Mouse (Mus musculus) embryo, embryonic 11 days (tissue): ENCODE data around the gene Dync1li1.
"Not testable (repeated sequence)": the region's sequence is repeated elsewhere in the genome, so short reads cannot be mapped to it uniquely, and the experiment has no call there.

ENCODE experiments used
- DNase-seq: peaks from one replicate; pipeline ENCODE4 v3.0.0-alpha.2; 2015

Dync1li1 gene

DNA sequence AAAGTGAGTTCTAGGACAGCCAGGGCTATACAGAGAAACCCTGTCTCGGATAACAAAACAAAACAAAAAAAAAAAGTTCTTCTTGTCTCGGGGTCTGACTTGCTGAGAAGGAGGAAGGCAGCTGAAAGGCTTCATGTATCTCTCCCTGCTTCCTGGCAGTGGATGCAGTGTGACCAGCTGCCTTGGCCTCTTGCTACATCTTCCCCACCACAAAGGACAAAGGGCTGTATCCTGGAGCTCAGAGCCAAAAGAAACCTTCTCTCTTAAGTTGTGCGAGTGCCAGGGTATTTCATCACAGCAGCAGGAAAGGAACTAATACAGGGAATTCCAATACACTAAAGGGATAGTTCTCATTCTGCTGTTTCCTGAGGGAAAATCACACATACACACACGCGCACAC is 10.0 kb upstream of the Dync1li1 start:
- DNase-seq, result no peak

DNA sequence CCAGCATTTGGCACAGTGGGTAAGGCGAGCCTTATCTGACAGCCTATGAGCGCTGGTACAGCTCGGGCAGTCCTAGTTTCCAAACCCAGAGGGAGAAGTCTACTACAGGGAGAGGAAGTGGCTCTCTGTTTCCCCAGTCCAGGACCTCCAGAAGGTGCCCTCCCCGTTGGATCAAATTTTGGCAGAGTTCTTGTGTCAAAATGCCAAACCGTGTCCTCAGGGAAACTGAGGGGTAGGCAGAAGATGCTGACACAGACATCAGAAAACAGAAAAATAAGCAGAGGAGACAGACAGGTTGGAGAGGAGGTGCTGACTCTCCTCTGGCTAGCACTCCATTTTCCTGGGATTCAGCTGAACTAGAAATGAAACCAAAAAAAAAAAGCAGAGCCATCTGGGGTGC is 8.6 kb upstream of the Dync1li1 start:
- DNase-seq, result no peak

DNA sequence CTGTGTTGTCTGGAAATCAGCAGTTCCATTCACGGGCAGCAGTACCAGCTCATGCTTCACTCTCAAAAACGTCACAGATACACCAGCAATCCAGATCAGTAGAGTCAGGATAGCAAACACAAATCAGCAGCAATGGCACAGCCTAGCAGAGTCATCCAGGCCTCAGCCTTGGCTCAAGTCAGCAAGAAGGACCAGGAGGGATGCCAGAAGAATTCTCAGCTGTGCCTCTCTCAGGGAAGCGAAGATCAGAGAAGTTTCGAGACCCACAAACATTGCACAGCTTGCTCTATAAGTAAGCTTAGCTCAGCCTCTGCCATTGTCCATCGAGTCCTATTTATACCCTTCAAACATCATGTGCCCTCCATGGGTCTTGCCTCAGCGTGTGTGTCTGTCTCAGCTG is 8.1 kb upstream of the Dync1li1 start:
- DNase-seq, result no peak

DNA sequence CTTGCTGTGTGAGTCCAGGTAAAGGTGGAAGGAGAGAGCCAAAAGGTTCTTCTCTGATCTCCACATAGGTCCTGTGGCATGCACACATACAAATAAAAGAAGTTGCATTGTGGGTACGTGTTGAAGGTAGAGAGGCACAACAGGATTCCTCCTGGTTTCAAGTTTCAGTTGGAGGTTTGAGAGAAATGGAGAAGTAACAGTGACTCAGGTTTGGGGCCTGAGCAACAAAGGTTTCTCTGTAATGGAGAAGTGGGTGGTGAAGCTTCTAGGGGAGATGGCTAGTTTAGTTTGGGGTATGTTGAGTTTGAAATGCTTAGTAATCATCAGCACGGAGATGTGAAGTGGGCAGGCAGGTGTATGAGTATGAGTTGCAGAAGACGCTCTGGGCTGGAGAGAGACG is 6.4 kb upstream of the Dync1li1 start:
- DNase-seq, result no peak

DNA sequence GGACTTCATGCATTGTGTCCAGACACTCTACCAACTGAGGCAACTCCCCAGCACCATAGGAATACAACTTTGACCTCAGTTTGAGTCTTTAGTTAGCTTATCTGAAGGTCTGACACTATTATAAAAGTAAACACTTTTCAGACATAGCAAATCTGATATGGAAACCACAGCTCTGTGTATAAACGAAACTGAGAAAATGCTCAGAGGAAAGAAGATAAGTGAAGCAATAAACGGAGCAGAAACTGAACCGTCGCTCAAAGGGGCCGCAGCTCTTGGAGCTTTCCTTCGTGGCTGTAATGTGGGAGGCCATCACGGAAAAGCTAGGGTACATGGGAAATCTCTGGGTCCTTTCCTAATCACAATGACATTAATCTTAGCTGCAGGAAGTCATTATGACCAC is 2.3 kb upstream of the Dync1li1 start:
- no peak for DNase-seq

DNA sequence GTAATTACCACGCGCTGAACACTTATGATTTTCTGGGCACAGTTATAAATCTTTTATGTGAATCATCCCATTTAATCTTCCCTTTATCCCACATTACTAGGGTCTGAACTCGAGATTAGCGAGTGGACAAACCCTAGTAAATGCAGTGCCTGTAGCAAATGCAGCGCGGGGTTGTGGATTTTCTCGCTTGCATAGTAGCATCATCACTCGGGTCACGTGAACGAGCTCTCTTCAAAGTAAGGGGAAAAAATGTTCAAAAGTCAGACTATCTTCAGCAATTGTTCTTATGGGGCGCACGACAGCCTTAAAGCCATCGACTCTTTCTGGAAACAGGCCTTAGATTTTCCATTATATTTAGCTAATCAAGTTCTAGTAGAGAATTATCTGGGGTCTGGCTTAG is 951 bp upstream of the Dync1li1 start:
- DNase-seq, result no peak

DNA sequence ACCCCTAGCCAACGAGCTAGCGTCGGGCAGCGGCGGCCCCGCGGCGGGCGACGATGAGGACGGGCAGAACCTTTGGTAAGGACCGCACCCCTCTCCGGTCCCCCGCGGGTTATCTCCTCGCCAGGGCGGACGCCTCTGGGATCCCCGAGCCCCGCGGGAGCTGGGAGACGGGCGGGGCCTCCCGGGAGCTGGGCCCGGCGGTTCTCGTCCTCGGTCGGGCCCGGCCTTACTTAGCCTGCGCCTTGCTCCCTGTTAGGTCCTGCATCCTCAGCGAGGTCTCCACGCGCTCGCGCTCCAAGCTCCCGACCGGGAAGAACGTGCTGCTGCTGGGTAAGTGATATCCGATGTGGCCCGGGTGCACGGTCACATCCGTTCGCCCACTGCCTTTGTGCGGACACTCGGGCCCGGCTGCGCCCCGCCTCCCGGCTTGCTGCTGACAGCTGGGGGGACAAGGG is 390 bp downstream of the Dync1li1 start:
- peak; percentile 64 for DNase-seq

DNA sequence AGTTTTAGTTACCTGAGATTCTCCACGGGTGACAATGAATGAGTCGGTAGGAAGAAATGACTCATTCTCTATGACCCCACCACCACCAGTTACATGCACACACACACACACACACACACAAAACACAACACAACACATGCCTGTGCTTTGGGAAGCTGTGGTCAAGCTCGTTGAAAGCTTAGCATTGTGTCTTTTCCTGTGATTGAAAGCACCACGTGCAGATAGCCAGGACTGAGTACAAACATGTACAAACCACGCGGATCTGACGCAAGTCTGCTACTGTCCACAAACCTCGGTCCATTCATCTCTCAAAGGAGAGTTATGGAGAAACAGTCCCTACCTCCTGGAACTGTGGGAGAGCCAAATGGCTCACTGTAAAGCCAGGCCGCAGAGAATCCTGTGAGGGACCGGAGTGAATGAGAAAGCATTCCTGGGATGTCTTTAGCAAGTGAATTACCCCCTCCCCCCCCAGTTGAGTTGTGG is 1.6 kb downstream of the Dync1li1 start:
- peak; percentile 44 for DNase-seq

DNA sequence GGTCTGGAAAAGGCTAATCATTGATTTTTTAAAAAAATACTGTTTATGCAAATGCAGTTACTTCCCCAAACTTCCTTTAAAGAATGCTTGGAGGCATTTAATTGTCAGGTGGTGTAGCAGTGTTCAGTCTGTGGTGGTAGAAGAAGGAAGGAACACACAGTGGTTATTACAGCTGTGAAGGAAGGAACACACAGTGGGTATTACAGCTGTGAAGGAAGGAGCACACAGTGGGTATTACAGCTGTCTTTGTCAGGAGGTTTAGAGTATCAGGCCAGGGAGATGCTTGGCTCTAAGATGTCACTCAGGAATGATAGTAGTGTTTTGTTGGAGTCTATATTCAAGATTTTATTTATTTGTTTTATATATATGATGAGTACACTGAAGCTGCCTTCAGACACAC is 2.5 kb downstream of the Dync1li1 start:
- DNase-seq, result no peak

DNA sequence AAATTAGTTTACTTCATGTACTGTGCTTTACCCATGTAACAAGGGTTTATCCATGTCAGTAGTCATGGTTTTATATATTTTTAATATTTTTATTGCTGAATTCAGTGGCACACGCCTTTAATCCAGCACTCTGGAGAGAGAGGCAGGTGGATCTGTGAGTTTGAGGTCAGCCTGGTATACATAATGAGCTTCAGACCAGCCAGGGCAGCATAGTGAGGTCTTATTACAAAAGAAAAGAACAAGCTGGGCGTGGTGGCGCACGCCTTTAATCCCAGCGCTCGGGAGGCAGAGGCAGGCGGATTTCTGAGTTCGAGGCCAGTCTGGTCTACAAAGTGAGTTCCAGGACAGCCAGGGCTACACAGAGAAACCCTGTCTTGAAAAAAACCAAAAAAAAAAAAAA is 7.1 kb downstream of the Dync1li1 start:
- not testable (repeated sequence) for DNase-seq

DNA sequence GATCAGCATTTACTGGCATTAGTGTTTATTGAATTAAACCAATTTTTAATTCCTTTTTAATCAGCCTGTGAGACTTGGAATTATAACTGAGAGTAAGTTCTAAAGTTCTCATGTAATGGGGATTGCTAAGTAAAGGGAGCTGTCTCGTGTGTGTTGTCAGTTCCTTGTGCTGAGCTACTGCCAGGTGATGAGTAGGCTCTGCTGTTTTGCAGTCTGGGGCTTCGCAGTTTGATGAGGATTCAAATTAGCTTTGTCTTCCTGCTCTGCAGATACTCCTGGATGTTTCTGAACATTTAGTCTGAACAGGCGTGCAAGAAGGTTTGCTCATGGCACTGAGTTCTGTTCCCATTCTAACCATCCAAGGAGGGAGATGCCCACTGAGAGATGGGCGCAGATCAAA is 8.5 kb downstream of the Dync1li1 start:
- no peak for DNase-seq

DNA sequence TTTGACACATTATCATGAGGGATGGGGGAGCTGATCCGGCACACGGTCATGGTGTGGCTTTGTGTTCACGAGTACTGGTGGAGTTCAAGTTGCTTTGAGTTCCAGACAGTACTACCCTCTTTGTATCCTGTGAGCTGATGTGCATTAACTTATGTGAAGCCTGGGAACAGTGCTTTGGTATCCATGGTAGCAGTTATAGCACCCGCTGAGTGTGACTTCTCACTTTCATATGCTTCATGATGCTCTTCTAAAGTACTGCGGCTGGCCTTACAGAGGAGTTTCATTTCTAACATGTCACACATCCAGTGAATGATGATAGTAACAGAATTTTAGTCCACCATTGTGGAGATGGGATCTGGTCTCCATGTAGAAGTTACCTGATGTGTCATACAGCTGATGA is 9.3 kb downstream of the Dync1li1 start:
- no peak for DNase-seq

DNA sequence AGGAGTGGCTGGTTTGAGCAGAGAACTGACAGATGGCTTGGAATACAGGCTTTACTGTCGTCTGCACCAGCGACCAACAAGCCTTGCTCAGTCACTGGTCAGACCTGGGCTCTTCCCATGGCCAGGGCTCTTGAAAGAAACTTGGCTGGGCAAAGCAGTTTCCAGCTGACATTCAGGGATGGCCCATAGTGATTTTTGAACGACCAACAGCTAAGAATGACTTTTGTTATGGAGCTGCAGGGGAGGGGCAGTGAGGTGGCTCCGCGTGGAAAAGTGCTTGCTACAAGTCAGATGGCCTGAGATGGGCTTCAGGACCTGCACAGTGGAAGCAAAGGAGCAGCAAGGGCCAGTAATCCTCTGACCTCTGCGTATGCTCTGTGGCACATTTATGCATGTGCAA is 10.7 kb downstream of the Dync1li1 start:
- no peak for DNase-seq

DNA sequence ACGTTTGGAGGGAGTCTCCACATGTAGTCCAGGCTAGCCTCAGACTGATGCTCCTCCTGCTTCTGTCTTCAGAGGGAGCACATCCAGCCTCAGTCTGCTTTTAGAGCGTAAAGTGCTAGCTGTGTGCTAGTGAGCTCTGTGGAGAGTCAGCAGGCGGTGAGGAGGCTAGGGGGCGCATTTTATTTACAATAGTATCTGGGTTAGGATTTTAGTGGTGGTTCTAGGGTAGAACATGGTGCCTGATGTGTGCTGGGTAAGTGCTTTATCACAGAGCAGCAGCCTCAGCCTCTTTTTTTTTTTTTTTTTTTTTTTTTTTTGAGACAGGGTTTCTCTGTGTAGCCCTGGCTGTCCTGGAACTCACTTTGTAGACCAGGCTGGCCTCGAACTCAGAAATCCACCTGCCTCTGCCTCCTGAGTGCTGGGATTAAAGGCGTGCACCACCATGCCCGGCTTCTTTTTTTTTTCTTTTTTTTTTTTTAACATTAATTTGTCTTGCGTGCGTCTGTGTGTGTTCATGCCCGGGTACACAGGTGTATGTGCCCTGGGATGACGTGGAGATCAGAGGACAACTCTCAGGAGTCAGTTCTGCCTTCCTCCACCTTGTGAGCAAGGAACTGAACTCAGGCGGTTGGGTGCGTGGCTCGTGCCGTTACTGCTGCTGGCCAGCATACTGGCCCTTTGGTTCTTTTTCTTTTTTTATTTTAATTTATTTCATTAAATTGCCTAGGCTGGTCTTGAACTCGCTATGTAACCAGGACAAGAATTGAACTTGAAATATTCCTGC is 11.5 kb downstream of the Dync1li1 start:
- no peak for DNase-seq

DNA sequence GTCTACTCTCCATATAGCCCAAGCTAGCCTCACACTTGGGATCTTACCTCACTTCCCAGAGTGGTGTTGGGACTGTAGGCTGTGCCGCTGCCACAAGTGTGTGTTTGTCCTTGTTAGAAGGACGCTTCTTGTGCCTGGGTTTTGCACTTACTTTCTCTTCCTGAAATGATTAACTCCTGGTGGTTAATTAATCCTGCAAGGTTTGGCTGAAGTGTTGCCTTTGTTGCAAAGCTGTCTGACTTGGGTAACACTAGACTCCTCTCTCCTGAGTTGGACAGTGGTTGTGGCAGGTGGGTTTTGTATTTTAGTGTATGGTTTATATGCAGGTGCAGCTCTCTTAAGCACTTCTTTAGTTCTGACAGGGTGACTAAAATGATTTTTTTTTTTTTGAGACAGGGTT is 12.4 kb downstream of the Dync1li1 start:
- DNase-seq, result no peak

DNA sequence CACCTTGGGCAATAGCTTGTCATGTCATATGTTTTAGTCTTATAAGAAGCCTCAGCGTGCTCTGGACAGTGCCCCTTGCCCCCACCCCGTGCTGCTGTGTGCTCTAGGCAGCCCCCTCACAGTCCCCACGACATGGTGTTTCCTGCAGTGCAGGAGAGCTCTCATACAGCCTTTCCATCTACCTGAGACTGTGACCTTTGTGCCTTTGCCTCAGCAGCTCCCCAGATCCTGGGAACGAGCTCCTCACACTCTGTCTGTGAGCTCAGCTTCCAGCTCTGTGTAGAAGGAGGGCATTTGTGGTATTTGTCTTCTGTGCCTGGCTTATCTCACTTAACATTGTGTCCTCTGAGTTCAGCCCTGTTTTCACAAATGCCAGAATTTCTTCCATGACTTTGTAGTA is 13.3 kb downstream of the Dync1li1 start:
- no peak for DNase-seq

DNA sequence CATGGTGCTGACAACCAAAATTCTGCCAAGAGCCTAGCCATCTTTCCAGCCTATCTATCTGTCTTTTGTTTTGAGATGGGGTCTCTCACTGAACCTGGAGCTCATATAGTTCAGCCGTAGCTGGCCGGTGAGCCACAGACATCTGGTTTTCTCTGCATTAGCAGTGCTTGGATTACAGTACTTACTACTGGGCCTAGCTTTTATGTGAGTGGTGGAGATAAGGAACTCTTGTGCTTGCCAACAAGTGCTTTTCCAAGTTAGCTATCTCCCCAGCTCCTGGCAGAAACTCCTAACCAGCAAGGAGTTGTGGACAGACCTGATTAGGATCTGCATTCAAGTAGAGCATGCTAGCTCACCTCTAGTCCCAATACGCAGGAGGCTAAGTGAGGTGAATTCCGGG is 19.2 kb downstream of the Dync1li1 start:
- DNase-seq, result no peak

DNA sequence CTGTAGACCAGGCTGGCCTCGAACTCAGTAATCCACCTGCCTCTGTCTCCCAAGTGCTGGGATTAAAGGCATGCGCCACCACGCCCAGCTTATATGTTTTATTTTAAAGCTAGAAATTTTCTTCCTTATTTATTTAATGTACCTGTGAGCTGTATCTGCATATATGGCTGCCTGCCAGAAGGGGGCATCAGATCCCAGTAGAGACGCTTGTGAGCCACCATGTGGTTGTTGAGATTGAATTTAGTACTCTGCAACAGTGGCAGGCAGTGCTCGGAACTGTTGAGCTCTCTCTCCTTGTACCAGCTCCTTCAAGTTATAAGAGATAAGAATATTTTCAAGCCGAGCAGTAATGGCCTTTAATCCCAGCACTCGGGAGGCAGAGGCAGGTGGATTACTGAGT is 21.8 kb downstream of the Dync1li1 start:
- DNase-seq, result peak; percentile 41

DNA sequence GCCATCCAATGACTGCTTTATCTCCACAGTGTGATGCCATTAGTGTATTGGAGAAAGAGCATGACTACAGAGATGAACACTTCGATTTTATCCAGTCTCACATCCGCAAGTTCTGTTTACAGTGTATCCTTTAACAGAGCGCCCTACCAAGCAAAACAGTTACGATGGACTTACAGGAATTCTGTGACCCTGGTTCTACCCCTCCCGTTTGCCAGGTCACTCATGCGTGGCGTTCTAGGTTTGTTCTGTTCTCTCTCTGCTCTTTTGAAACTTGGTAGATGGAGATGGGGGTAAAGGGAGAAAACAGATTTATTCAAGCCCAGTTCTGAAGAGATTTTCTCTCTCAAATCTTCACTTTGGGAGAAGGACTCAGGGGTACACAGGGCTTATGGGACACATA is 24.9 kb downstream of the Dync1li1 start:
- no peak for DNase-seq

DNA sequence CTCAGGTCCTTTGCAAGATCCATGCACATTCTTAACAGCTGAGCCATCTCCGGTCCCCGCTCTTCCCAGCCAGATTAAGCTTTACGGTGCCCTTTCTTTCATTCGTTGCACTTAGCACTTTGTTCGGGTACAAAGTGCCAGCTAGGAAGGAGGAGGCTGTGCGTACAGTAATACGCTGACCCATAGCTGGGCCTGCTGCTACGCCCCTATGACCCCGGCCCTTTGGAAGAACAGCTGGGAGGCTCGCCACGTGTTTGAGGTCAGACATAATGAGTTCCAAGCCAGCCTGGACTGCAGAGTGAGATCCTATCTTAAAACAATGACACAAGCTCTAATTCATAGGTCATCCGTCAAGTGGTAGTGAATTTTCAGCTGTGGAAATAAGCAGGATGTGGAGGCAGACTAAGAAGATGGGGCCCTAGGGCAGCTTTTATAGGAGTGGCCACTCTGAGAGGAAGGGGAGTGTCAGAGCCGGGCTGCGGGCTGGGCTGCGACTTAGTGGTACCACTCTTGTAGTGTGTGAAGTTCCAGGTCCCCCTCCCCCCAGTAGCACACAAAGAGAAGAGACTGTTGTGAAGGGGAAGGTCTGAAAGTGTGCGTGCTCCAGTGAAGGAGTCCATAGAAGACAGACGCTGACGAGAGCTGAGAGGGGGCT is 28.2 kb downstream of the Dync1li1 start:
- peak; percentile 19 for DNase-seq

DNA sequence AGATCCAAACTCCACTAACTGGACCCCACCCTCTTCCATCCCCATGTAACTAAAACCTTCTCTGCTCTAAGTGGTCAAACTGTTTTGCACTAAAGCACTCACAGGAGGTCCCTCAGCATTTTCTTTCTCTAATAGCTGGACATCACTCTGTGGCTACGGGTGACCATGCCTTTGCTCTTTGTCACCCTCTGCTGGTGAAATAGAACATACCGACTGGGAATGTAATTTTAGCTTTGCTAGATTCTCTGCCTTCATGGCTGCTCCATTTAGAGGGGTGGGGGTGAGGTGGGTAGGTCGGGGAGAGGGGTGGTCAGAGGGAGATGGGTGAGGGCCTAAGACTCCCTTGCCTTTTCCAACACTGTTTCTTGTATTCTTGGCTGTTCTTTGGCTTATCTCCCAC is 38.7 kb downstream of the Dync1li1 start:
- peak; percentile 82 for DNase-seq

DNA sequence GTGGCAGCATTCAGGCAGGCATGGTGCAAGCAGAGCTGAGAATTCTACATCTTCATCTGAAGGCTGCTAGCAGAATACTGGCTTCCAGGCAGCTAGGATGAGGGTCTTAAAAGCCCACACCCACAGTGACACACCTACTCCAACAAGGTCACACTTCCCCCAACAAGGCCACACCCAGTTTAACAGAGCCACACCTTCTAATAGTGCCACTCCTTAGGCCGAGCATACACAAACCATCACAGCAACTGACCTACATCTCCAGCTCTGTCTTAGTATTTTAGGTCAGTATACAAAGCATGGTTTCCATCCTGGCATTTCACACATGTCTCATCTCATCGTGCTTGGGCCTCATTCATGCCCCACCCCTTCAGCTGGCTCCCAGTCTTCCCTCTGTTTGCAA is 39.8 kb downstream of the Dync1li1 start:
- not testable (repeated sequence) for DNase-seq

DNA sequence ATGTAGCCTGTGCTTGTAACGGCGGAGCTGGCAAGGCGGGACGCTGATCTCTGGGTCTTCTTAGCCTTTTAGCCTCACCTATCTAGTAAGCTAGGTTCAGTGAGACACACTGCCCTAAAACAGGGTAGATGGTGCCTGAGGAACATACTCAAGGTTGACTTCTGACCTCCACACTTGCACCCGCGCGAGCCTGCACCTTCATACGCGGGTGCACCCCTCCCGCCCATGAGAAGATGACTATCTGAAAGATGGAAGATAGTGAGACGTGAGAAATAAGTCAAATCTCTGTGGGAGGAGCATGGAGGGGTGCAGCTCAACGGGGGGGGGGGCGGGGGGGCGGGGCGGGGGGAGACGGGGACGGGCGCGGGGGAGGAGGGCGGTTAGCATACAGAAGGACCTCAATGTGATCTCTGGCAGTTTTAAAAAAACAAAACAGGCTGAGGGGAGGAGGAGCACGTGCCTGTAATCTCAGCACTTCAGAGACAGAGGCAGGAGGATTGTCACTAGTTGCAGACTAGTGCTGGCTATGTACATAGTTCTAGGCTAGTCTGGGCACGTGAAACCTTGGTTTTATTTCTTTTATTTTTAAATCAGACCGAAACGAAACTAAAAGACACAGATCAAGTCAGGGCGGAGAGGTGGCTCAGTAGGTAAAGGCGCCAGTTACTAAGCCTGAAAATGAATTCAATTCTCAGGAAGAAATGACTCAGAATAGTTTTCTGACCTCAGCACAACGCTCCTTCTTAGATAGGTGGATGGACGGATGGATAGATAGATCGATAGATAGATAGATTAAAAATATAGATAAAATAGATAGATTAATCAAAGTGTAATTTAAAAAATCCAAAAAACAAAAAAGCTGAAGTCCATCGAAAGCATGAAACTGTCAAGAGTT is 41.6 kb downstream of the Dync1li1 start:
- DNase-seq, result no peak
